Mouse (Mus musculus): ENCODE measurements around the gene Wipf3.

DNA sequence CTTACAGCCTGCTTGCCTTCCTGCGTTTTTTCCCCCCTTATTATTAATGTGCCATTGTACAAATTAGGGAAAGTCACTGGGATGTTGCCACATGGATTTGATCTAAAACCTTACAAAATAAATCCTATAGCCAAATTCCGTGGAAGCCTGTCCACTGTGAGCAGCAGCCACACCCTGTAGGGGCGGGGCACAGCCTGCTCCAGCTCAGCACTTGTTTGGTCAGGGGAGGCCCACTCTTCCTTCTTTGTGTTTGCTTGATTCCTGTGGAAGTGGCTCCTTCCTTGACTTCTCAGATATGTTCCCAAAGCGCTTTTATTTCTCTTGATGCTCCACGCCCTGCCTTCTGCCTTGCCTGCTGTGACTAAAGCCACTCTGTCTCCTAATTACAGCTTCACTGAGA is 6.9 kb downstream of the Wipf3 start:
- TF ChIP-seq POLR2A (IDR thresholded peaks at IDR 0.05; ENCODE audit: low read depth, low read length) (no peak), CTCF (conservative IDR thresholded peaks at IDR 0.05; ENCODE audit: insufficient read depth, insufficient read length, low read depth, low read length) (no peak)
